Mouse (Mus musculus): ENCODE results near the gene Fgd2. TPM values are rescaled to one million over a fixed set of nuclear protein-coding genes. Genes with fewer than 3 reads are reported as not detected.
"Not testable (repeated sequence)": the region's sequence is repeated elsewhere in the genome, so short reads cannot be mapped to it uniquely, and the experiment has no call there.

The Fgd2 gene
- polyA plus RNA-seq (2014; fragmentation: Nextera tagmentation; extraction: Ambion mirVana): 2.2 and 2.4 TPM in 2 replicates

- Histone ChIP-seq H3K4me3 (ENCODE audit: low read depth, low read length) (no peak within 1 kb of the TSS), H3K27me3 (ENCODE audit: control insufficient read depth, insufficient read depth, low read length) (no peaks in the 10 kb centered on the region), H3K9me3 (ENCODE audit: control insufficient read depth, low read length) (no peaks in the 10 kb centered on the region), H3K27ac (ENCODE audit: low read depth, low read length) (no peak within 1 kb of the TSS), H3K36me3 (ENCODE audit: control insufficient read depth, insufficient read depth, low read length) (no peaks in the 10 kb centered on the region), H3K4me1 (ENCODE audit: control insufficient read depth, insufficient read depth, low read length) (peaks cover 17% of the 10 kb centered on the region), H3K9ac (ENCODE audit: low read length) (no peak within 1 kb of the TSS), H3K4me2 (no peak within 1 kb of the TSS)
- WGBS: 23% methylated on average over 5 of the region's 5 CpGs
- ATAC-seq (ENCODE audit: low FRiP score) (no peak), DNase-seq (ENCODE audit: low spot score, missing footprints) (no peak)
These were observed at the start of gene Fgd2 for GRCm38 (mm10) chr17:29360761-29361221. TSS of gene Fgd2 (plus strand) at chr17:29360914.

DNA sequence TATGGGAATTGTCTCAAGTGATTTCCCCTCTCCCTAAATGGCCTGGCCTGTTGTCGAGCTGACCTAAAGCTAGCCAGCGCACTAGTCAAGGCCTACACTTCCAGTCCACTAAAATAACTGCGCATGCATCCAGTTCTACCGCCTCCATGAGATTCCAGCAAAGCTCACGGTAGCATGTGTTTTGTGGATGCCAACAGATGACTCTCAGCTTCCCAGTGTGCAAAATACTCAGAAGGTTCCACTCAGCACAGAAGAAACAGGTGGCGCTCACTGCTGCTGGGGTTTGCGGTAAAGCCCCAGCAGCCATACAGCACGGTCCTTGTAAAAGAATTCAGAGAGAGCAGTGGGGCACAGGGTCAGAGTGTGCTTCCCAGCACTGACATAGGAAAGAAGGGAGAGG lies 49.1 kb upstream of the Fgd2 start:
- DNase-seq (ENCODE audit: low spot score, missing footprints): no peak
- H3K9me3 ChIP-seq (ENCODE audit: control insufficient read depth, low read length): no peaks in the 10 kb centered on the region; the same call in 1 of the 2 replicates
- H3K27me3 ChIP-seq (ENCODE audit: control insufficient read depth, insufficient read depth, low read length): no peaks in the 10 kb centered on the region
- H3K36me3 ChIP-seq (ENCODE audit: control insufficient read depth, insufficient read depth, low read length): no peaks in the 10 kb centered on the region
- WGBS: 89% methylated on average over 8 of the region's 8 CpGs
- H3K4me1 ChIP-seq (ENCODE audit: control insufficient read depth, insufficient read depth, low read length): no peaks in the 10 kb centered on the region
- peak overlapping the region; percentile 22; the same call in 1 of the 2 replicates for H3K9ac ChIP-seq (ENCODE audit: low read length)
- H3K4me3 ChIP-seq (ENCODE audit: low read depth, low read length): no peak overlapping the region
- no peak overlapping the region for H3K4me2 ChIP-seq
- no peak overlapping the region for H3K27ac ChIP-seq (ENCODE audit: low read depth, low read length)
- ATAC-seq (ENCODE audit: low FRiP score): no peak

- H3K9ac ChIP-seq (ENCODE audit: low read length): no peak overlapping the region
- no peak overlapping the region for H3K4me2 ChIP-seq
- WGBS: 93% methylated on average over 2 of the region's 2 CpGs
- no peaks in the 10 kb centered on the region for H3K4me1 ChIP-seq (ENCODE audit: control insufficient read depth, insufficient read depth, low read length)
- H3K9me3 ChIP-seq (ENCODE audit: control insufficient read depth, low read length): no peaks in the 10 kb centered on the region; the same call in 1 of the 2 replicates
- ATAC-seq (ENCODE audit: low FRiP score) (no peak), DNase-seq (ENCODE audit: low spot score, missing footprints) (no peak)
- no peaks in the 10 kb centered on the region for H3K27me3 ChIP-seq (ENCODE audit: control insufficient read depth, insufficient read depth, low read length)
- H3K27ac ChIP-seq (ENCODE audit: low read depth, low read length): no peak overlapping the region
- H3K4me3 ChIP-seq (ENCODE audit: low read depth, low read length): no peak overlapping the region
- H3K36me3 ChIP-seq (ENCODE audit: control insufficient read depth, insufficient read depth, low read length): no peaks in the 10 kb centered on the region
These were observed 48.6 kb upstream of the Fgd2 start for GRCm38 (mm10) chr17:29312082-29312481.

GRCm38 (mm10) chr17:29313300-29313699 lies 47.4 kb upstream of the Fgd2 start:
- H3K27me3 ChIP-seq (ENCODE audit: control insufficient read depth, insufficient read depth, low read length): no peaks in the 10 kb centered on the region
- DNase-seq (ENCODE audit: low spot score, missing footprints): no peak
- no peak overlapping the region for H3K9ac ChIP-seq (ENCODE audit: low read length)
- ATAC-seq (ENCODE audit: low FRiP score): no peak
- H3K4me3 ChIP-seq (ENCODE audit: low read depth, low read length): no peak overlapping the region
- no peak overlapping the region for H3K27ac ChIP-seq (ENCODE audit: low read depth, low read length)
- H3K4me2 ChIP-seq: no peak overlapping the region
- no peaks in the 10 kb centered on the region for H3K4me1 ChIP-seq (ENCODE audit: control insufficient read depth, insufficient read depth, low read length)
- no peaks in the 10 kb centered on the region; the same call in 1 of the 2 replicates for H3K9me3 ChIP-seq (ENCODE audit: control insufficient read depth, low read length)
- H3K36me3 ChIP-seq (ENCODE audit: control insufficient read depth, insufficient read depth, low read length): no peaks in the 10 kb centered on the region

DNA sequence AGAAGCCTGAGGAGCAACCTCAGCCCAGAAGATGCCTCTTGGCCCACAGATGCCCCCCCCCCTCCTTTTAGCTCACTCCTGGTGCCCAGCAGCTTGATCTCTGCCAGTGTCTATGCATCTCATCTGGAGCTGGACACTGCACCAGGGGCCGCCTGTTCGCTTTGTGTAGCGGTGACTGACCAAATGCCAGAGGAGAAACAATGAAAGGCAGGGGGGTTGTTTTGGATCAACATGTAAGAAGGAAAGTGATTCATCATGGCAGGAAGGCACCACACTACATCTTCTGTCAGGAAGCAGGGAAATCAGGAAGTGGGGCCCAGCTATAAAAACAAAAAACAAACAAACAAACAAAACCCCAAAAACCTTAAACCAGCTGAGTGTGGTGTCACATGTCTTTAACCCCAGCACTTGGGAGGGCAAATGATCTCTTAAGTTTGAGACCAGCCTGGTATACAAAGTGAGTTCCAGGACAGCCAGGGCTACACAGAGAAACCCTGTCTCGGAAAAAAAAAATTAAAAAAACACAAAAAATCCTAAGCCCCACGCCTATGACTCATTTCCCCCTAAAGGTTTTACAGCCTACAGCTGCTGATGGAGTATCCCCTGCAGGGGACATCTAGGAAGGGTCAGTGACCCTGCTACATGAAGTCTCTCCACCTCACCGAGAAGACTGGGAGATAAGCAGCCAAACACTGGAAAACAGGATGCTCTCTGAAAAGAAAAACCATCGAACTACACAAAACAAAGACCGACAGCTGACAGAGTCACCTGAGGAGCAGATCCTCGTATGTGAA lies 44.8 kb upstream of the Fgd2 start:
- WGBS: 50% methylated on average over 9 of the region's 9 CpGs
- Histone ChIP-seq H3K36me3 (ENCODE audit: control insufficient read depth, insufficient read depth, low read length) (no peaks in the 10 kb centered on the region), H3K4me2 (no peak overlapping the region), H3K9me3 (ENCODE audit: control insufficient read depth, low read length) (no peaks in the 10 kb centered on the region; the same call in 1 of the 2 replicates), H3K4me3 (ENCODE audit: low read depth, low read length) (no peak overlapping the region), H3K4me1 (ENCODE audit: control insufficient read depth, insufficient read depth, low read length) (no peaks in the 10 kb centered on the region), H3K9ac (ENCODE audit: low read length) (no peak overlapping the region), H3K27me3 (ENCODE audit: control insufficient read depth, insufficient read depth, low read length) (peaks cover 3% of the 10 kb centered on the region; the same call in 1 of the 2 replicates), H3K27ac (ENCODE audit: low read depth, low read length) (no peak overlapping the region)
- DNase-seq (ENCODE audit: low spot score, missing footprints) (no peak), ATAC-seq (ENCODE audit: low FRiP score) (no peak)

DNA sequence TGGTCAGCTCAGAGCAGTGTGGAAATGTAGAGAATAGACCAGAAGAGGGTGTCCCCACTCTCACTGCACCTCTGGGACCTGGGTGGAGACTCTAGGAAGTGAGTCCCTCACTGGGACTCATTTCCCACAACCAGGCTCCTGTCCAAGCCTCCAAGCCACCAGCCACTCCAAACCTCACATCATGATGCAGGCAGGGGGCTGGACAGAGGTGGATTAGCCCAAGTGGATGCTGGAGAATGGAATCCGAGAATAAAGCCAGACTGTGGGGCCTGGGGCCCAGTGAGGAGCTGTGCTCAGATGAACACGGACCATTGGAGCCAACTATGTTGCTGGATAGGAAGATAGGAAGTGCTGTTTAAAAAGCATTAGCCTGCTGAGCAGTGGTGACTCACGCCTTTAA lies 43.8 kb upstream of the Fgd2 start:
- Histone ChIP-seq H3K4me2 (no peak overlapping the region), H3K27me3 (ENCODE audit: control insufficient read depth, insufficient read depth, low read length) (peaks cover 12% of the 10 kb centered on the region), H3K27ac (ENCODE audit: low read depth, low read length) (no peak overlapping the region), H3K9ac (ENCODE audit: low read length) (no peak overlapping the region), H3K4me3 (ENCODE audit: low read depth, low read length) (no peak overlapping the region), H3K9me3 (ENCODE audit: control insufficient read depth, low read length) (no peaks in the 10 kb centered on the region; the same call in 1 of the 2 replicates), H3K4me1 (ENCODE audit: control insufficient read depth, insufficient read depth, low read length) (no peaks in the 10 kb centered on the region), H3K36me3 (ENCODE audit: control insufficient read depth, insufficient read depth, low read length) (no peaks in the 10 kb centered on the region)
- ATAC-seq (ENCODE audit: low FRiP score) (no peak), DNase-seq (ENCODE audit: low spot score, missing footprints) (no peak)
- 49% methylated on average over 3 of the region's 3 CpGs for WGBS

DNA sequence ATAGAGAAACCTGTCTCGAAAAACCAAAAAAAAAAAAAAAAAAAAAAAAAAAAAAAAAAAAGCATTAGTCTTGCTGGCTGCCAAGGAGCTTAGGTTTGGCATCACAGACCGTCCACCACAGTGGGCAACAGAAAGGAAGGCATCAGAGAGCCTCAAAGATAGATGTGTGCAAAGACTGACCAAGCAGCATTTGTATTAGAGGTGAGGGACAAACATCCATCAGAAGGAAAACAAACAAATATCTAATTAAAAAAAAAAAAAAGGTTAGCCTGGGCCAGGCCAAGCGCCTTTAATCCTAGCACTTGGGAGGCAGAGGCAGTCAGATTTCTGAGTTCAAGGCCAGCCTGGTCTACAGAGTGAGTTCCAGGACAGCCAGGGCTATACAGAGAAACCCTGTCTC lies 43.3 kb upstream of the Fgd2 start, which contains the start of gene Pi16:
Gene Pi16, plus strand, starts transcription at position 301 of the 400 bp plus-strand sequence.
- not testable (repeated sequence) for H3K36me3 ChIP-seq (ENCODE audit: control insufficient read depth, insufficient read depth, low read length); H3K9me3 ChIP-seq (ENCODE audit: control insufficient read depth, low read length); H3K4me1 ChIP-seq (ENCODE audit: control insufficient read depth, insufficient read depth, low read length); H3K9ac ChIP-seq (ENCODE audit: low read length); H3K27ac ChIP-seq (ENCODE audit: low read depth, low read length); H3K4me2 ChIP-seq; ATAC-seq (ENCODE audit: low FRiP score); DNase-seq (ENCODE audit: low spot score, missing footprints); H3K4me3 ChIP-seq (ENCODE audit: low read depth, low read length)
- H3K27me3 ChIP-seq (ENCODE audit: control insufficient read depth, insufficient read depth, low read length): peaks cover 17% of the 10 kb centered on the region
- WGBS: 86% methylated on average over 3 of the region's 3 CpGs

GRCm38 (mm10) chr17:29318731-29319250 lies 41.9 kb upstream of the Fgd2 start:
- H3K4me3 ChIP-seq (ENCODE audit: low read depth, low read length): no peak overlapping the region
- no peak for DNase-seq (ENCODE audit: low spot score, missing footprints)
- H3K36me3 ChIP-seq (ENCODE audit: control insufficient read depth, insufficient read depth, low read length): no peaks in the 10 kb centered on the region
- peaks cover 4% of the 10 kb centered on the region; the same call in 1 of the 2 replicates for H3K4me1 ChIP-seq (ENCODE audit: control insufficient read depth, insufficient read depth, low read length)
- 51% methylated on average over 6 of the region's 6 CpGs for WGBS
- no peak for ATAC-seq (ENCODE audit: low FRiP score)
- H3K27ac ChIP-seq (ENCODE audit: low read depth, low read length): no peak overlapping the region
- H3K9ac ChIP-seq (ENCODE audit: low read length): no peak overlapping the region
- no peak overlapping the region for H3K4me2 ChIP-seq
- H3K27me3 ChIP-seq (ENCODE audit: control insufficient read depth, insufficient read depth, low read length): peaks cover 26% of the 10 kb centered on the region
- no peaks in the 10 kb centered on the region for H3K9me3 ChIP-seq (ENCODE audit: control insufficient read depth, low read length)

GRCm38 (mm10) chr17:29319476-29319875 lies 41.2 kb upstream of the Fgd2 start:
- no peak for DNase-seq (ENCODE audit: low spot score, missing footprints)
- Histone ChIP-seq H3K27ac (ENCODE audit: low read depth, low read length) (no peak overlapping the region), H3K4me1 (ENCODE audit: control insufficient read depth, insufficient read depth, low read length) (peaks cover 4% of the 10 kb centered on the region; the same call in 1 of the 2 replicates), H3K4me3 (ENCODE audit: low read depth, low read length) (no peak overlapping the region), H3K4me2 (no peak overlapping the region), H3K9me3 (ENCODE audit: control insufficient read depth, low read length) (no peaks in the 10 kb centered on the region), H3K27me3 (ENCODE audit: control insufficient read depth, insufficient read depth, low read length) (peaks cover 26% of the 10 kb centered on the region), H3K9ac (ENCODE audit: low read length) (no peak overlapping the region), H3K36me3 (ENCODE audit: control insufficient read depth, insufficient read depth, low read length) (no peaks in the 10 kb centered on the region)
- 90% methylated on average over 7 of the region's 7 CpGs for WGBS
- no peak for ATAC-seq (ENCODE audit: low FRiP score)
